Mouse (Mus musculus) megakaryocyte-erythroid progenitor cell, adult 5-6 weeks (primary cell): ENCODE measurements at regions not wholly inside any gene's neighbourhood (a gene's known extent, or its start where the extent isn't known, plus 50 kb on each side); places are given as distances from the start of the nearest gene placed in this dataset.
"Not testable (repeated sequence)": the region's sequence is repeated elsewhere in the genome, so short reads cannot be mapped to it uniquely, and the experiment has no call there.

Source experiments
- ATAC-seq: replicated peaks from 2 replicates; pipeline ENCODE4 v1.8.0; 2016; ENCODE audit warnings: mild to moderate bottlenecking, inconsistent platforms; ENCODE audit not compliant: severe bottlenecking, poor library complexity, low FRiP score, low TSS enrichment

DNA sequence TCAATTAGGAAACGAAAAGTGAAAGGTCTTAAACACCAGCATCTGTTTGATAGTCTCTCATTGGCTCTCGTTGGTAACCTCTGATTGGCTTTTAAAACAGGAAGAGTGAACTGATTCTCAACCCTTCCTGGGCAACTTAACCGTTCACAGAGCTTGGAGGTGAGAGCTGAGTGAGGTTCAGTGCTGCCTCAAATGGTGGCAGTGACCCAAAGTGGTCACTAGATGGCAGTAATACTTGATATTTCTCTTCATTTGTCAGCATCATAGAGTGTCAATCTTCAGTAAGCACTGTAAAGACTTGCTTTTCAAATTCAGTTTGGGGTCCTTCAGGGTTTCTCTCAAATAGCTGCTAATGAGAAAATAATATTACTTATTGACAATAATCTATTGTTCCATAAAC is 321.8 kb upstream of the Gdi2 start:
- peak; percentile 68; the same call in 1 of the 2 replicates for ATAC-seq

DNA sequence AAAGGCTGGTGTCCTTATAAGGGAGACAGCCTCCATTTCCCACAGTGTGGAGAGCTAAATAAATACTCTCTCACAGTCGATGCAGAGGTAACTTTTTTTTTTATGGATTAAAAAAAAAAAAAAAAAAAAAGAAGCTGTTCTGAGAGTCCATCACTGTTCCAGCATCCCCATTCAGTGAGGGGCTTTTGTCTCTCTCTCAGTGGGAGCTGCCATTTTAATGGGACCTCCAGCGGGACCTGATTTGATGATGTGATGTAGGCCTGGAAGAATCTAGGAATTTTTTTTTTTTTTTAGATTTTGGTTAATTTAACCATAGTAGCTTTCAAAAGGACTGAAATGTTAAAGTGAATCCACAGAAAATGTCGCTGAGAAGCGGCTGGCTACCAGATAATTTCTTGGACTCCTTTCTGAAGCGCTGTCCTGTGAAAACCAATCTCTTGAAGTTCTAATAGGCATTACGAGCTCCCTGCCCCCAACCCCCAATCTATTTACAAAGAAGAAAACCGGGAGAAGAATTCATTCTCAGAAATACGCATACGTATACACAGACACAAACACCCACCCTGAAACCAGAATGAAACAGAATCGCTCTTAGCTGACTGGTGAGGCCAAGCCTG is 316.8 kb upstream of the Gdi2 start:
- not testable (repeated sequence) for ATAC-seq

DNA sequence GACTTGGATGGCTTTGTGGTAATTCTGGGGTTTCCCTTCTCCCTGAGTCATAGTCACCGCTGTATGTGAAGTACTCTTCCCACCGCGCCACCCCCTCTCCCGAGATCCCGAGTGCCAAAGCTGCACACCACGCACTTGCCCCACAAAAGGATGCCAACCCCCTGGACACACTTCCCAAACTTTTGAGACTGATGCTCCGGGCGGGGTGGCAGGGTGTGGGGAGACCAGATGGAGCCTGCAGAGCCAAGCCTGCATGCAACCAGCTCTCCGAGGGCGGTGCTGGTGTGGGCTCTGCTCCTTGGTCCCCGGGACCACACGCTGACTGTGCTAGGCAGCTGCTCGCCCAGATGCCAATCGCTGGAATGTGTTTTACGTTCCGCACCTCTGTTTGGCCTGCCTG is 316.2 kb upstream of the Gdi2 start:
- ATAC-seq, result no peak

DNA sequence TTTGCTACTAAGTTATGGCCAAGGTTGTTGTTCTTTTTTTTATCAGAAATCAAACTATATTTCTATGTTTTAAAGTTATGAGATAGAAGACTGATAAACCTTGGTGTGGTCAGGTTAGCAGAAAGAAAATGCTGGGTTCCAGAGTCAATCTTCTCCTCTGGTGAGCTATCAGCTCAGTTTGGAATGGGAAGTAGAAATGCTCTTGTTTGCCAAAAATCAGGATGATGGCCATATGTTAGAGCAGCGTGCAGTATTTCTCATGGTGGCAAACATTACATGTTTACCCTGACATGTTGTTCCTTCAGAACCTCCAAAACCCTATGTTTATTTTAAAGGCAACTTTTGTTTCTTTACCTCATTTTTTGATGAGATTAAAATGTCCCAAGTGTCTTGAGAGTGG is 279.5 kb upstream of the Gdi2 start:
- ATAC-seq, result no peak

DNA sequence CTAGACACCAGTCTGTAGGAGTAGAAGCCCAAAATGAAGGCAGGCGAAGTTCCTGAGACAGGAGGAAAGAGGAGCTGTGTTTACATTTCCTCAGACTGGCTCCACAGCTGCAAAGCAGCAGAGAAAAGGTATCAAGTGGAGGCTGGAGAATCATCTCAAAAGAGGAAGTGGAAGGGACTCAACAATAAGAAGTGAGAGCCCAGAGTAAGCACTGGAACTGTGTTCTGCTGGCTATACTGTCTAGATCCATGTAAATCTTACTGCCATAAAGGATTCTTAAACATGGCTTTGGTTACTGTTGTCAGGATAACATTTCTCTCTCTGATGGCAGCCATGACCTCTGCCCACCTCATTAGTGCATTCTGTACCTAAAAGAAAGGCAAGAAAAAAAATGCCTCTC is 261.7 kb upstream of the Gdi2 start:
- ATAC-seq, result 0 out of 2 replicates have a peak, but pooled peaks have one; percentile 44
